Mouse (Mus musculus) lung, adult 18-20 months (tissue): Measurements from ENCODE around the gene Lrrc38.

ENCODE experiments used
- DNase-seq, 2 experiments: peaks; one replicate each; pipeline ENCODE4 v3.0.0; 2022; ENCODE audit warnings: mixed read lengths in 2 of 2

Gene Lrrc38

GRCm38 (mm10) chr4:143352301-143352700, 2.7 kb downstream of the Lrrc38 start:
- DNase-seq: no peak

- DNase-seq: no peak
Measured at GRCm38 (mm10) chr4:143361520-143361919, 12.0 kb downstream of the Lrrc38 start.

GRCm38 (mm10) chr4:143366415-143367041, 17.0 kb downstream of the Lrrc38 start:
- no peak for DNase-seq

- DNase-seq: no peak
Measured at GRCm38 (mm10) chr4:143379480-143379879, 29.9 kb downstream of the Lrrc38 start.

- no peak for DNase-seq
Measured at GRCm38 (mm10) chr4:143379931-143380715, 30.6 kb downstream of the Lrrc38 start.

GRCm38 (mm10) chr4:143380716-143381004, 31.1 kb downstream of the Lrrc38 start:
- DNase-seq: no peak

GRCm38 (mm10) chr4:143382163-143382562, 32.6 kb downstream of the Lrrc38 start:
- DNase-seq: no peak

GRCm38 (mm10) chr4:143383646-143384045, 34.1 kb downstream of the Lrrc38 start:
- no peak for DNase-seq

- no peak for DNase-seq
Measured at GRCm38 (mm10) chr4:143388955-143389702, 39.6 kb downstream of the Lrrc38 start.

GRCm38 (mm10) chr4:143394181-143394580, 44.6 kb downstream of the Lrrc38 start, which contains the start of gene Pramel1:
Gene Pramel1 (plus strand): TSS chr4:143394428.
- DNase-seq: no peak

GRCm38 (mm10) chr4:143411566-143412218, 62.1 kb downstream of the Lrrc38 start:
- peak; percentile 8 to 14 for DNase-seq

GRCm38 (mm10) chr4:143412219-143413092, 62.9 kb downstream of the Lrrc38 start, which contains the start of gene Pramef8:
Gene Pramef8 (plus strand): TSS chr4:143412426.
- DNase-seq: peak; percentile 92 to 93

- no peak for DNase-seq
Measured at GRCm38 (mm10) chr4:143413621-143414020, 64.1 kb downstream of the Lrrc38 start.

GRCm38 (mm10) chr4:143414121-143414520, 64.6 kb downstream of the Lrrc38 start:
- no peak for DNase-seq
